Mouse (Mus musculus) cerebellum, adult 2 months (tissue): Measurements from ENCODE around the gene Lingo4.

Experiments used
- CTCF ChIP-seq: fragments of 200-500 bp; IDR thresholded peaks from 2 replicates; pipeline ENCODE4 v1.5.1; 2011; ENCODE audit warnings: low read depth, mild to moderate bottlenecking, control low read depth, low read length, moderate library complexity, borderline replicate concordance; ENCODE audit not compliant: insufficient read depth
- POLR2A ChIP-seq: fragments of 200-500 bp; IDR thresholded peaks from 2 replicates; pipeline ENCODE4 v1.6.1; 2011; ENCODE audit warnings: low read length, control low read depth, borderline replicate concordance; ENCODE audit not compliant: insufficient read depth

DNA sequence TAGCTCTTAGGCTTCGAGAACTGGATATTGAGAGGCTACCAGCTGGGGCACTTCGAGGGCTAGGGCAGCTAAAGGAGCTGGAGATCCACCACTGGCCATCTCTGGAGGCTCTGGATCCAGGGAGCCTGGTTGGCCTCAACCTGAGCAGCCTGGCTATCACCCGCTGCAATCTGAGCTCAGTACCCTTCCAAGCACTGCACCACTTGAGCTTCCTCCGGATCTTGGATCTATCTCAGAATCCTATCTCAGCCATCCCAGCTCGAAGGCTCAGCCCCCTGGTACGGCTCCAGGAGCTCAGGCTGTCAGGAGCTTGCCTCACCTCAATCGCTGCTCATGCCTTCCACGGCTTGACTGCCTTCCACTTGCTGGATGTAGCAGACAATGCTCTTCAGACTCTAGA, 4.1 kb downstream of the Lingo4 start:
- no peak for TF ChIP-seq POLR2A
- TF ChIP-seq CTCF: no peak
